Mouse (Mus musculus): ENCODE data around the gene Tbc1d8. TPM values are rescaled to one million over a fixed set of nuclear protein-coding genes. Genes with fewer than 3 reads are reported as not detected.

Gene Tbc1d8
- total RNA-seq (2021): 1 to 10 TPM; 4.6 to 6.3 TPM
- long read RNA-seq, experiment 1, full-length matches to known transcripts: 3 of 10 reads
- long read RNA-seq, experiment 1, partial matches to known transcripts: 2 of 10 reads
- long read RNA-seq, experiment 1, other reads (novel, unspliced or antisense): 5 of 10 reads
- long read RNA-seq, experiment 2, partial matches to known transcripts: 0 of 6 reads
- long read RNA-seq, experiment 2, other reads (novel, unspliced or antisense): 6 of 6 reads

DNA sequence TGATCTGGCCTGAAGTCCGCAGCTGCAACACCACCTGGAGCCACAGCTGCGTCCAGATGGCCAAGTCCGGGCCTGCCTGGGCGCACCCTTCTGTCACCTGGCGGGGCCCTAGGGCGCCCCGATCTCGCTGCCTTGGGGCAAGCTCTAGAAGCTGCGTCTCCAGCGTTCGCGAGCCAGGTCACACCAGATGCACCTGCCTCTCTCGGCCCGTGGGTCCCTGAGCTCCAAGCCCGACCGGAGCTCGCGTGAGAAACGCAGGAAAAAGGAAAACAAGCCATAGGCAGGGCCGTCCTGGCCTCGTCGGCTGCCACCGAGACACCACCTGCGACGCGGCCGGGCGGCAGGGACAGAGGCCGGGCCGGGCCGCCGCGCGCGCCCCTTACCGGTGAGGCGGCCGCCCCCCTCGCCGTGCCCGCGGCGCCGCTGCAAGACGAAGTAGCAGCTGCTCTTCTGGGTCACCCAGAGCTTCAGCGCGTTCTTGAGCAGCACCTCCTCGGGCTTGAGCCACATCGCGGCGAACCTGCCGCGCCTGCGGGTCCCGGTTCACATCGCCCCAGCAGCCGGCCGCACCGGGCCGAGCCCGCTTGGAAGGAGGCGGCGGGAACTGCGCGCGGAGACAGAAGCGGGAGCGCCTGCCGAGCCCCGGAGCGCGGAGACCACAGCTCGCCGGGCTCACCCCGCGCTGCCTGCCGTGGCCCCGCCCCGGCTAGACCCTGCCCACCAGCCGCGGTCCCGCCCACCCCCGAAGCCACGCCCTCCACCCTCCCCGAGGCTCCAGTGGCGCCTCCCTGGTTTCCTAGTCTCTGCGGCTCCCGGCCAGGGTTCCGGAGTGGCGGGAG, at the start of gene Tbc1d8:
TSS of gene Tbc1d8 (minus strand) at position 699 of the 839 bp plus-strand sequence.
- DNase-seq: peak; percentile 95 to 96

DNA sequence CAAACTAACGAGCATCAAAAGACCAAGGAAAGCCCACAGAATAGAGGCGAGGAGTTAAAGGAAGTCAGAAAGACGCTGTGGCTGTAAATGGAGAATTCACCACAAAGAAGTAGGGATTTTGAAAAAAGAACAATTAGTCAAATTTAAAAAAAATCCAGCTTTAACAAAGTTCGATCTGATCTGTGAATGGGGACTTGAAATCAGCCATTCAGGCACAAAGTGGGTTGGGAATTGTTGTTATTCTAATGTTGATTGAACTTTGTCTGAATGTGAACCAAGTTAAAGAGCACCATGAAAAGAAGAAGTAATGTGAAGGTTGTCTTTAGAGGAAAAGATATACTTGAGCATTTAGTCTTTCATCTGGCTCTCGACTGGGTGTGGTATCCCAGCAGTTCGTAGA, 49.8 kb upstream of the Tbc1d8 start:
- no peak for DNase-seq

DNA sequence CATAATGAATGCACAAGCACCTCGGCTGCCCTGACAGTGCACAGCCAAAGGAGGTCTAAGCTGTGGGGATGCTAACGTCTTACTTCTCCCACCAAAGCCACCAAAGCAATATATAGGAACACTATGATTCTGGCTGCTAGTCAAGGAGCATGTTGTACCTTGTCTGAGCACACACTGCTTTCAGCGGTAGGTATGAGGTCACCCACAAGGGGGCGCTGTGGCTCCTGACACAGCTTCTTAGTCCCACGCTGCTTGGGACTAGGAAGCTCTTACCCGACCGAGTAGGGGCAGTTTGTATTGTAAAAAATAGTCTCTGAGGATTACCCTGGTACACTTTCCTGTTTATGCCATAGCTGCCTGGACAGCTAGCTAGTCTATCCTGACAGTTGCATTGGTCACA, 48.9 kb upstream of the Tbc1d8 start:
- peak; percentile 50 to 76 for DNase-seq

- peak; percentile 40 to 42 for DNase-seq
Observed at GRCm38 (mm10) chr1:39526371-39527167, 48.0 kb upstream of the Tbc1d8 start.

- peak in 1 of 2 experiments; percentile 55 for DNase-seq
Observed at GRCm38 (mm10) chr1:39525763-39526162, 47.2 kb upstream of the Tbc1d8 start.

- peak; percentile 37 to 73 for DNase-seq
Observed at GRCm38 (mm10) chr1:39522519-39522918, 44.0 kb upstream of the Tbc1d8 start.

DNA sequence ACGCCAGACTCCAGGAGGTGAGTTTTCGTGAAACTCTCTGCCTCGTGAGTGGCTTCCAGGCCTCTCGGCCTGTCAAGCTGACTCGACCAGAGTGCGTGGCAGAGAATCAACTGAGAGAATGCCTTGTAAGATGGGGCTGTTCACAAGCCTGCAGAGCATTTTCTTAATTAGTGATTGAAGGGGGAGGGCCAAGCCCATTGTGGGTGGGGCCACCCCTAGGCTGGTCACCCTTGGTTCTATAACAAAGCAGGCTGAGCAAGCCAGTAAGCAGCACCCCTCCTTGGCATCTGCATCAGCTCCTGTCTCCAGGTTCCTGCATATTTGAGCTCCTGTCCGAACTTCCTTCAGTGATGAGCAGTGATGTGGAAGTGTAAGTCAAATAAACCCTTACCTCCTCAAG, 42.8 kb upstream of the Tbc1d8 start:
- no peak for DNase-seq

DNA sequence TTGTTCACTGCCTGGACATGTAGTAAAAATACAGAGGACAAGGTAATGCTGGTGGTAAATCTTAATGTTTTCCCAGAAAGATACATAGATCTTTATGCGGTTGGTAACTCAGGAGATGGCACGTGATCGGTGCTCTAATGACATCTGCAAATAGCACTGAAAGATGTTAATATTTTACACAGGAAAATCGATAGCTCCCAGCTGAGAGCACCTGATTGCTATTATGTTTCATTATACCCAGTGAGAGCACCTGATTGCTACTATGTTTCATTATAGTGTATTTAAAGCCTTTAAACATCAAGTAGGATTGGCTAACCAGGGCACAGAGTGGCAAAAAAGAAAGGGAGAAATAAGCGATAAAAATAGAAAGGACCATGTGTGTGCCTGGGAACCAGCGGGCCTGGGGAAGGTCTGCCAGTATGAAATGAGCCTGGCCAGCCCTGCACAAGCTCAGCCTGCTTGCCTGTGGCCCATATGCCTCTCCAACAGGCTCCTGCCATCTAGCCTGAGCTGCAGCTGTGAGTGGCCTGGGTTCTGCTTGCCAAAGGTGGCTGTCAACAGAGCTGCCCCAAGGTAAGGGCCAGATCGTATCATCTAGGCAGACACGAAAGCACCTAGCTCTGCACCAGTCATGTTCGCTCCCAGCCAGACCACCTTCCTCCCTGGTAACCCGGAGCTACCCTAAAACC, 36.9 kb upstream of the Tbc1d8 start:
- peak in 1 of 2 experiments; percentile 9 for DNase-seq

DNA sequence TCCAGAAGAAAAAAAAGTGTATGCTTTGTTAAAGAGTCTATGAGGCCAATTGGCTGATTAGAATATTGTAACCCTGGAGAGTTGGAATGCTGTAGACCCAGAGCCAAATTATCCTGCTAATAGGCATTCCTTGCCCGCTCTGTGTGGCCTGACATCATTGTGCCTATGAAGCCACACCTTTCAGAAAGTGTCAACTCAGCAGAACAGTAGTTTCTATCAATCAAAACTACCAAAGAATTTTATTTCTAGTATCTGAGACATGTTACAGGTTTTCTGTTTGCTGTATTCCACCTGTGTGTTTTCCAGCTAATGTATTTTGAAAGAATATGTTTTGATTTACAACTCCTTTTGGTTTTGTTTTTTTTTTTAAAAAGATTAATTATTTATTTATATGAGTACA, 33.6 kb upstream of the Tbc1d8 start:
- no peak for DNase-seq

DNA sequence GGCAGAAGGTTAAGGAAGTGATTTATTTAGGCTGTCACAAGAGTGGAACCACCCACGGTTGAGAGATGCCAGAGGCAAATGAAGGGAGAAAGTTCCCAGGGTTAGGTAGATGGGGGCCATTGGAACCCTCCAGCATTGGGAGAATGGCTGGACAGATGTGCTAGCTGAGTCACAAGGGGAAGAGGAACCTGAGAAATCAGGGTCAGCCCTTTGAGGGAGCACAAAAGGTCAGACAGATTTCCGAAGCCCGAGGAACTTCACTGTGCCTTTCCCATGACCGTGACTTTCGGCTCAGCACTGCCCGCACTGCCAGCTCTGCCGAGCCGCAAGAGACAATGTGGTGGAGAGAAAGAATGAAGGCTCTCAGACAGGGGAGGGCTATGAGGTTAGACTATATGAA, 33.2 kb upstream of the Tbc1d8 start:
- no peak for DNase-seq

DNA sequence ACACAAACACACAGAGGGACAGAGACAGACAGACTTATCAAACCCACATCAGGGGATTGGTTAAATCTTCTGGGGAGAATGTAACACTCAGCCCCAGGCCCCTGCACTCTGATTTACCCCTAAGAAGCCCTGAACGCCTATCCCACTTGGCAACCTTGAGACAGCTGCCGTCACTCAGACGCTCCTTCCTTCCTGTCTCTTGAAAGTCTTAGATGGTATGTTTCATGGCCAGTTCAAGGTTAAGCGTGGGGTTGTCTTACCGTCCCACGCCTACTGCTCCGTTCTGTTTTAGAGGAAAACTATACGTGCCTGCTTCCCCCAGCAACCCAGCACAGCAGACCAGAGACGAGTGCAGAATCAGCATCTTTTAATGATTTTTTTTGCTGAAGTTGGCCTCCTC, 27.0 kb upstream of the Tbc1d8 start:
- no peak for DNase-seq

GRCm38 (mm10) chr1:39504261-39504660, 25.7 kb upstream of the Tbc1d8 start:
- peak; percentile 38 to 55 for DNase-seq

GRCm38 (mm10) chr1:39502817-39503633, 24.5 kb upstream of the Tbc1d8 start:
- DNase-seq: peak; percentile 20 to 23

DNA sequence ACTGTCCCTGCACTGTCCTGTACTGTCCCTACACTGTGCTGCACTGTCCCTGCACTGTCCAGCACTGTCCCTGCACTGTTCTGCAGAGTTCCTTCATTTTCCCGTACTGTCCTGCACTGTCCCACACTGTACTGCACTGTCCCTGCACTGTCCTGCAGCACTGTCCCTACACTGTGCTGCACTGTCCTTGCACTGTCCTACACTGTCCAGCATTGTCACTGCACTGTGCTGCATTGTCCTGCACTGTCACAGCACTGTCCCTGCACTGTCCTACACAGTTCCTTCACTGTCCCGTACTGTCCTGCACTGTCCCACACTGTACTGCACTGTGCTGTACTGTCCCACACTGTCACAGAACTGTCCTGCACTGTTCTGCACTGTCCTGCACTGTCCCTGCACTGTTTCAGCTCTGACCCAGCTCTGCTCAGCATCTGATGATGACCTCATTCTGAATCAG, 21.0 kb upstream of the Tbc1d8 start:
- DNase-seq: no peak

- no peak for DNase-seq
Observed at GRCm38 (mm10) chr1:39497748-39498147, 19.2 kb upstream of the Tbc1d8 start.

GRCm38 (mm10) chr1:39496995-39497394, 18.4 kb upstream of the Tbc1d8 start:
- no peak for DNase-seq

GRCm38 (mm10) chr1:39493664-39494063, 15.1 kb upstream of the Tbc1d8 start:
- no peak for DNase-seq

DNA sequence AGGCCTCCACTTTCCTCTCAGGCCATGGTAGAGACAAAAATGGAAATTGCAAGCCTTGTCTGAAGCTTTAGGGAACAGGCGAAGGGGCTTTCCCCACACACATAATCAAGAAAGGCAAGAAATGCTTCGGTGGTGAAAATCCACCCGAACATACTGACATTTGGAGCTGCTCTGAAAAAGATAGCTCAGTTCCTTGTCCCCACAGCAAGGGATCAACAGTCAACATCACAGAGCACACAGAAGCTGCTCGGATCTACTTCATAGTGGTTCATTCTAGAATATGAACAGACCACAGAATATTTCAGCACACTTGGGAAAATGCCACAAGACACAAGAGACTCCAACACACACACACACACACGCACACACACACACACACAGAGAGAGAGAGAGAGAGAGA, 14.6 kb upstream of the Tbc1d8 start:
- DNase-seq: peak in 1 of 2 experiments; percentile 15

GRCm38 (mm10) chr1:39487370-39487769, 8.8 kb upstream of the Tbc1d8 start:
- DNase-seq: no peak

DNA sequence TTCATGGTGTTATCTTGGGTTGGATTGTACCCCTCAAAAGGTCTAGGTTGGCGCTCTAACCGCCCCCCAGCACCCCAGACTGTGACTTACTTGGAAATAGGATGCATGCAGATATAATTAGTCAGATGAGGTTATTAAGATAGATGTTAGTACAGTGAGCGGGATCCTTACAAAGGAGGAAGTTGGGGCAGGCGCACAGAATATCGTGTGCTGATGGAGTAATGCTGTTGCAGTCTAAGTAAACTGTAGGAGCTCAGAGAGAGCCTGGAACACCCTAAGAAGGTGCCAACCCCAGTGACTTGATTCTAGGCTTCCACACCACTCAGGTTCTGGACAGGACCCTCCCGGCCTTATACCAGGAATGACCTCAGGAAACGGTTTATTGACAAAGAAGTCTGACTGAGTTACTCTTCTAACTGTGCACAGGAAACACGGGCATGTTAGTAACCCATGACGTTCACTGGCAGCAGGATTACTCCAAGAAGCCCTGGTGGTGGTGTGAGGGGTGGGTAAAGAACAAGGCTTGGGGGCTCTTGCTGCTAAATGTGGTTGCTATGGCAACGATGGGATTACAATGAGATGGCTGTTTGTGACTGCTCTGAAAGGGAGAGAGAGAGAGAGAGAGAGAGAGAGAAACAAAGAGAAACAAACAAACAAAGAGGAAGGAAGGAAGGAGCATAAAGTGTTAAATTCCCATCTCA, 3.7 kb upstream of the Tbc1d8 start:
- no peak for DNase-seq

DNA sequence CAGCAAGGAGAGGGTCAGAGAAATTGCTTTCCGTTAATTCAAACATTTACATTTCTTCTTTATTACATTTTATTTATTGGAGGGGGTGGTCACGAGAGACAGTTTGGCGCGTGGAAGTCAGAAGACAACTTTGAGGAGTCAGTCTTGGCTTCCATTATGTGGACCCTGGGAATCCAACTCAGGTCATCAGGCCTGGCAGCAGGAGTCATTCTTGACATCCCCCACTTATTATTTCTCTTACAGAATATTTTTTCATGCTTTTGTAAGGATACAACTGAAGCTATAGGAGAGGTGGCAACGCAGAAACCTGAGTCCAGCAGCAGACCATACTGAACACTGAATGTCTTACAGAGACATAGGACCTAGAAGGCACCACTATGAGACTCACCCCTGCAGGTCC, 699 bp upstream of the Tbc1d8 start:
- no peak for DNase-seq
